Mouse (Mus musculus): Measurements from ENCODE around the gene Pithd1.

DNA sequence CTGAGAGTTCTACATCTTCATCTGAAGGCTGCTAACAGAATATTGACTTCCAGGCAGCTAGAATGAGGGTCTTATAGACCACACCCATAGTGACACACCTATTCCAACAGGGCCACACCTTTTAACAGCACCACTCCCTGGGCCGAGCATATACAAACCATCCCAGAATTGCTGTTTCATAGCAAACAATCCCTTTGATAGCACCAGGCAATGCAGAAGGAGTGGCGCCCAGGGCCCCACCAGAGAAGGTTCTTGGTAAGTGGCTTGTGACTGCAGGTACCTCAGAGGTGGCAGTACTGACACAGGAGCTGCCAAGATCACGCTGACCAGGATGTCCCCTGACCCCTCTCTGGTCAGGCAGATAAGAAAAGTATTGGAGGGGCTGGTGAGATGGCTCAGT, 33.9 kb downstream of the Pithd1 start:
- TF ChIP-seq CTCF (IDR thresholded peaks at IDR 0.05) (no peak), EP300 (IDR thresholded peaks at IDR 0.05) (no peak)

All from lung, postnatal 0 days (tissue).